Mouse (Mus musculus) forebrain, embryonic 11.5 days (tissue): ENCODE measurements around the gene Prrx2. TPM values are rescaled to one million over a fixed set of nuclear protein-coding genes. Genes with fewer than 3 reads are reported as not detected.
"Not testable (repeated sequence)": the region's sequence is repeated elsewhere in the genome, so short reads cannot be mapped to it uniquely, and the experiment has no call there.

Experiments
- ATAC-seq: fragments of 200-750 bp; cut with Nextera tagmentation; replicated peaks from 2 replicates; pipeline ENCODE4 v1.8.0; 2017; ENCODE audit warnings: moderate TSS enrichment; ENCODE audit not compliant: low FRiP score
- DNase-seq: peaks from one replicate; pipeline ENCODE4 v3.0.0-alpha.2; 2017; ENCODE audit warnings: low spot score
- H3K27ac ChIP-seq: fragments of 300-500 bp; sonication (generic); 2 replicates; pipeline ENCODE4 v1.5.1; 2014; ENCODE audit warnings: low read depth, low read length
- H3K27me3 ChIP-seq: fragments of 300-500 bp; sonication (generic); 2 replicates; pipeline ENCODE4 v1.6.1; 2014; ENCODE audit warnings: mild to moderate bottlenecking, low read length, mixed read lengths; ENCODE audit not compliant: control insufficient read depth, insufficient read depth
- H3K36me3 ChIP-seq: fragments of 300-500 bp; sonication (generic); 2 replicates; pipeline ENCODE4 v1.6.1; 2014; ENCODE audit warnings: mild to moderate bottlenecking, low read length, moderate library complexity, mixed read lengths; ENCODE audit not compliant: control insufficient read depth, insufficient read depth
- H3K4me1 ChIP-seq: fragments of 300-500 bp; sonication (generic); replicated peaks from 2 replicates; pipeline ENCODE4 v1.6.1; 2014; ENCODE audit warnings: low read length, mixed read lengths; ENCODE audit not compliant: control insufficient read depth, insufficient read depth
- H3K4me2 ChIP-seq: fragments of 300-500 bp; sonication (generic); 2 replicates; pipeline ENCODE4 v1.6.1; 2014; ENCODE audit warnings: low read depth, mild to moderate bottlenecking, low read length, moderate library complexity, mixed read lengths; ENCODE audit not compliant: severe bottlenecking
- H3K4me3 ChIP-seq: fragments of 300-500 bp; sonication (generic); 2 replicates; pipeline ENCODE4 v1.5.1; 2014; ENCODE audit warnings: low read depth, low read length
- H3K9ac ChIP-seq: fragments of 300-500 bp; sonication (generic); 2 replicates; pipeline ENCODE4 v1.6.1; 2014; ENCODE audit warnings: low read length
- H3K9me3 ChIP-seq: fragments of 300-500 bp; sonication (generic); 2 replicates; pipeline ENCODE4 v1.6.1; 2016; ENCODE audit warnings: low read length, mixed read lengths; ENCODE audit not compliant: control insufficient read depth
- WGBS: fragments of 180-500 bp; shearing (Covaris S2); extraction: QIAGEN DNeasy Blood & Tissue Kit; methylation state at CpG from one replicate; pipeline ENCODE4 v1.1.7; 2014; 5-methylcytosine and 5-hydroxymethylcytosine counted together
- polyA plus RNA-seq: library from polyadenylated mRNA; unstranded; fragments of >200 nt; fragmentation: Nextera tagmentation; extraction: Ambion mirVana; gene quantifications from 2 replicates; pipeline ENCODE4 v1.2.1, GENCODE M21; 2014

The Prrx2 gene
- polyA plus RNA-seq, 1 experiment from 2014 or later, result 33.6 TPM

- H3K4me2 ChIP-seq, result no peak overlapping the region
- ATAC-seq (no peak), DNase-seq (no peak)
- 67% methylated on average over 9 of the region's 9 CpGs for WGBS
- H3K9me3 ChIP-seq, result no peaks in the 10 kb centered on the region
- no peak overlapping the region for H3K27ac ChIP-seq
- H3K36me3 ChIP-seq, result no peaks in the 10 kb centered on the region
- no peak overlapping the region for H3K9ac ChIP-seq
- H3K4me3 ChIP-seq, result no peak overlapping the region
- no peaks in the 10 kb centered on the region for H3K27me3 ChIP-seq
- H3K4me1 ChIP-seq, result peaks cover 5% of the 10 kb centered on the region; the same call in 1 of the 2 replicates
Measured at GRCm38 (mm10) chr2:30927151-30927781, 92.5 kb downstream of the Prrx2 start.

DNA sequence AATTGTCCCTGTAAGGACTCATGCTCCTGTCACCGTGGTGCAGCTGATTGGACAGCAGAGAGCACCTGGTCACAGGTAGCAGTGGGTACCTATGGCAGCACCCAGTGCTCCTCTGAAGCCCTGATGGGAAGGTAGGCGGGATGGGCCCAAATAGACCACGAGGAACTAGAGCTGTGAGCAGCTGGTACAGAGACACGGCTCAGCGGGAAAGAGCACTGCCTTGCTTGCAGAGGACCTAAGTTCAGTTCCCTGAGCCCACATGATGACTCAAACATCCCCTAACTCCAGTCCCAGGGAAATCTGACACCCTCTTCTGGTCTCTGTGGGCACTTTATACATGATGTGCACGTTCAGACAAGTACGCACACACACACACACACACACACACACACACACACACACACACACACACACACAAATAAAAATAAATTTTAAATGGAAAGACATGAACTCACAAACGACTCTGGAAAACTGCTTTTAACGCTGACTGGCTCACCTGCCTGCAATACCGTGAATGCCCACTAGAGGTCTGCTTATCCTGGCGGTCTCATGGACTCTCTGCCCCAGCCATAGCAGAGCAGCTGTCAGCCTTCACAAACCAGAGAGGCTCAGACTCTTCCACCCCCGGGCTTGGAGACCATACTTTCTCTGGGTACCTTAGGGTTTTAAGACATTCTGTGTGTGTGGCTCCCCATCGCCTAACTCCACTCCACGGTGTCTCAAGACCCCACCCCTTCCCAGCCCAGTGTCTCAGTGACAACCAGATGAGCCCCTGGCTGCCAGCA lies 93.3 kb downstream of the Prrx2 start:
- Histone ChIP-seq H3K9me3 (no peaks in the 10 kb centered on the region), H3K4me2 (no peak overlapping the region), H3K27me3 (no peaks in the 10 kb centered on the region), H3K27ac (no peak overlapping the region), H3K4me1 (peaks cover 5% of the 10 kb centered on the region; the same call in 1 of the 2 replicates), H3K36me3 (no peaks in the 10 kb centered on the region), H3K9ac (no peak overlapping the region), H3K4me3 (no peak overlapping the region)
- ATAC-seq (0 out of 2 replicates have a peak, but pooled peaks have one; percentile 42), DNase-seq (peak; percentile 89)
- WGBS, result 24% methylated on average over 14 of the region's 14 CpGs

GRCm38 (mm10) chr2:30928893-30929482 lies 94.2 kb downstream of the Prrx2 start:
- ATAC-seq, result 0 out of 2 replicates have a peak, but pooled peaks have one; percentile 51
- Histone ChIP-seq H3K4me1 (peaks cover 5% of the 10 kb centered on the region; the same call in 1 of the 2 replicates), H3K4me3 (peak overlapping the region; percentile 16; the same call in 1 of the 2 replicates), H3K9me3 (no peaks in the 10 kb centered on the region), H3K9ac (peak overlapping the region; percentile 32), H3K27ac (no peak overlapping the region), H3K36me3 (no peaks in the 10 kb centered on the region), H3K27me3 (no peaks in the 10 kb centered on the region), H3K4me2 (peak overlapping the region; percentile 48)
- 32% methylated on average over 12 of the region's 12 CpGs for WGBS
- DNase-seq, result no peak

DNA sequence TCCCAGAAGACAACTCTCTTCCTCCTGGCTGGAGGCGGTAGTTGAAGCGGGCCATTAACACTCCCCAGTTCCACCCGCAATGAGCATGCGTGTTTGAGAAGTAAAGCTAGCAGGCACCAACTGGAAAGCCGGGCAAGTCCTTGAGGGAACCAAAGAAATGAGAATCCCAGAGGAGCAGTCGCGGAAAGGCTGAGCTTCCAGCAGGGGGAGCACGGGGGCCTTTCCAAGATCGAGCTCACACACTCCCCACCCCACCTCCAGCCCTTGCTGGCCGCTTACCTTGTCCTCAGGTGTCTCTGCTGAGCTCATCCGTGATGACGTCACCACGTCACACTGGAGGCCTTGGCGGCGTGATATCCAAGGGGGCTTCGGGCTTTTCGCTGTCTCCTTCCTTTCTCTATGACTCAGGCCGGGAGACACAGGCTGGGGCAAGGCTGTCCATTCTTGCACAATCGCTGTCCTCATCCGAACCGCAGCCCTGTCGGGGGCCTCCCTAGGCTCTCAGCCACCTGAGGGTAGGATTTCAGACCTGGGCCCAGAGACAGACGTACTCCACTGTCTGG lies 94.8 kb downstream of the Prrx2 start, which contains the start of gene Ptges:
Gene Ptges, minus strand, starts transcription at position 381 of the 563 bp plus-strand sequence.
- DNase-seq (peak; percentile 87), ATAC-seq (peak; percentile 49; the same call in 1 of the 2 replicates)
- Histone ChIP-seq H3K9me3 (no peaks in the 10 kb centered on the region), H3K4me3 (peak within 1 kb of the TSS; percentile 16; the same call in 1 of the 2 replicates), H3K4me1 (peaks cover 5% of the 10 kb centered on the region; the same call in 1 of the 2 replicates), H3K9ac (peak within 1 kb of the TSS; percentile 32), H3K27me3 (no peaks in the 10 kb centered on the region), H3K36me3 (no peaks in the 10 kb centered on the region), H3K4me2 (peak within 1 kb of the TSS; percentile 48), H3K27ac (no peak within 1 kb of the TSS)
- 3% methylated on average over 23 of the region's 23 CpGs for WGBS

GRCm38 (mm10) chr2:30930846-30931245 lies 96.1 kb downstream of the Prrx2 start:
- H3K9ac ChIP-seq, H3K36me3 ChIP-seq, H3K4me3 ChIP-seq, H3K4me2 ChIP-seq, H3K27ac ChIP-seq, ATAC-seq, H3K27me3 ChIP-seq, DNase-seq, H3K9me3 ChIP-seq, H3K4me1 ChIP-seq: not testable (repeated sequence)
- WGBS, result 84% methylated on average over 2 of the region's 2 CpGs

Other genes starting within 250 kb of the Prrx2 start
- gene Cstad, start 239.9 kb upstream of the Prrx2 start, polyA plus RNA-seq, result 0.57 and 0.71 TPM in 2 replicates
- gene 1700001O22Rik, start 31.3 kb upstream of the Prrx2 start, polyA plus RNA-seq, result 4.2 and 4.6 TPM in 2 replicates
- 102 and 118 TPM in 2 replicates for gene Ntmt1, start 27.1 kb upstream of the Prrx2 start, polyA plus RNA-seq
- gene Asb6, start 4.6 kb upstream of the Prrx2 start, polyA plus RNA-seq, result 41.9 and 42.5 TPM in 2 replicates
- 4.2 and 5.5 TPM in 2 replicates for gene Ptges, start 94.9 kb downstream of the Prrx2 start, polyA plus RNA-seq
- 24.9 and 25.7 TPM in 2 replicates for gene Tor1b, start 118.0 kb downstream of the Prrx2 start, polyA plus RNA-seq
- 85.1 and 95.9 TPM in 2 replicates for gene Tor1a, start 133.0 kb downstream of the Prrx2 start, polyA plus RNA-seq
- gene BC005624, start 147.2 kb downstream of the Prrx2 start, polyA plus RNA-seq, result 59.7 and 63.6 TPM in 2 replicates
- 17.7 and 21.3 TPM in 2 replicates for gene Usp20, start 147.3 kb downstream of the Prrx2 start, polyA plus RNA-seq